Mouse (Mus musculus): Measurements from ENCODE around the gene ccdc198.

GRCm38 (mm10) chr14:49179736-49180135 is 65.5 kb downstream of the ccdc198 start:
- TF ChIP-seq CHD2 (IDR thresholded peaks at IDR 0.05; ENCODE audit: low read length) (no peak), RCOR1 (conservative IDR thresholded peaks at IDR 0.05; ENCODE audit: low read depth, low read length) (no peak), ZC3H11A (IDR thresholded peaks at IDR 0.05; ENCODE audit: low read depth, low read length) (no peak), USF2 (conservative IDR thresholded peaks at IDR 0.05; ENCODE audit: low read depth, low read length) (no peak), CTCF (conservative IDR thresholded peaks at IDR 0.05 in 1 of 2, IDR thresholded peaks at IDR 0.05 in 1 of 2; ENCODE audit: low read depth in 2 of 2, low read length in 2 of 2) (no peak), E2F4 (IDR thresholded peaks at IDR 0.05; ENCODE audit: insufficient replicate concordance, low read depth, low read length) (no peak)
